Mouse (Mus musculus) left cerebral cortex, adult 2 months (tissue): Measurements from ENCODE around the gene G430095P16Rik. TPM values are rescaled to one million over a fixed set of nuclear protein-coding genes. Genes with fewer than 3 reads are reported as not detected.

Experiments used
- DNase-seq, 2 experiments: peaks; one replicate each; pipeline ENCODE4 v3.0.0; 2021 to 2022; ENCODE audit warnings: low spot score in 2 of 2, mixed read lengths in 1 of 2; ENCODE audit errors: extremely low spot score in 1 of 2
- H3K27ac ChIP-seq: fragments of 200-600 bp; 2 replicates; pipeline ENCODE4 v1.8.1; 2022
- H3K4me3 ChIP-seq: fragments of 200-600 bp; 2 replicates; pipeline ENCODE4 v1.8.1; 2022
- CTCF ChIP-seq: fragments of 200-600 bp; IDR thresholded peaks from 2 replicates; pipeline ENCODE4 v1.8.1; 2022; ENCODE audit warnings: antibody characterized with exemption, mild to moderate bottlenecking, moderate library complexity
- intact Hi-C: fragments of 180-260 bp; cut with DNase I; formaldehyde crosslinking; loops from one replicate; pipeline ENCODE4 v1.15.1; 2025
- total RNA-seq, 2 experiments: library from RNA; stranded (reverse); gene quantifications; 2 replicates each; pipeline ENCODE4 v1.2.3; 2021

The G430095P16Rik gene
- total RNA-seq, 2 experiments from 2014 or later = not detected

DNA sequence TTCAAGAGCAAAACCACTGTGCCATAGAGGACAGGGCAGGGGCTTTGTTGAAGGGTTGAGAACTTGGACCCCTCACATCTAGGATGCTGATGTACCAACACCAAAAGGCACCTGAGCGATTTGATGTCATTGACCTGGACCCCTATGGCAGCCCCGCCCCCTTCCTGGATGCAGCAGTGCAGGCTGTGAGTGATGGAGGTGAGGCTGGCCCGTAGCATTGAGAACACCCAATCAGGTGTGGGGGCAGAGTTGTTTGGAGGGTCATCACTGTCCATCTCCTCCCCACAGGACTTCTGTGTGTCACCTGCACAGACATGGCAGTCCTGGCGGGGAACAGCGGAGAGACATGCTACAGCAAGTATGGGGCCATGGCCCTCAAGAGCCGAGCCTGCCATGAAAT is 27.7 kb upstream of the G430095P16Rik start:
- intact Hi-C loops = no loop called here

DNA sequence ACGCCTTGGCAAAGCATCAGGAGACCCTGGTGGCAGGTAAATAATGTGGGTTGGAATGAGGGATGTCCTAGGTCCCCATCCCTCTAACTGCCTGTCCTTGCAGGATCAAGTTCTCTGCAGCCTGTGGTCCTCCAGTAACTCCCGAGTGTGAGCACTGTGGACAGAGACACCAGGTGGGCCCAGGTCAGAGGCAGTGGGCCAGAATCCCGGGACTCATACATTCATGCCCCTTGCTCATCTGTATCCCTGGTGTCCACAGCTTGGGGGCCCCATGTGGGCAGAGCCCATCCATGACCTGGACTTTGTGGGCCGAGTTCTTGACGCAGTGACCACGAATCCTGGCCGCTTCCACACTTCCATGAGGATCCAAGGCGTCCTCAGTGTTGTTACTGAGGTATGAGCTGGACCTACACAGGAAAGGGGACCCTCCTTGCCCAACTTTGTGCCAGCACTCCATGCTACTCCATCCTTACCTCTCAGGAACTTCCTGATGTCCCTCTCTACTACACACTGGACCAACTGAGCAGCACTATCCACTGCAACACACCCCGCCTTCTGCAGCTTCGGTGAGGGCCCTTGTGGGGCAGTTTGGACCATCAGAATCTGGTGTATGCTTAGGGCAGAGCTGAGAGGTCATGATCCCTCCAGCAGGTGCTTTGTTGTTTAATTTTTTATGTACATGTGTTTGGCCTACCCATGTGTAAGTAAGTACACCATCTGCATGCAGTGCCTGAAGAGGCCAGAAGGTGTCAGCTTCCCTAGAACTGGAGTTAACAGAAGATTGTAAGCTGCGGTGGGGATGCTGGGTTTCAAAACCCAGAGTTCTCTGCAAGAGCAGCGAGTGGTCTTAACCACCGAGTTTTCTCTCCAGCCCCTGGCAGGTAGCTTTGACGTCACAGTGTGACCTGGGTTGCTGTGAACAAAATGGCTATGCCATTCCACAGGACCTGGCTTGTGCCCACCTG is 25.4 kb upstream of the G430095P16Rik start:
- Histone ChIP-seq H3K4me3 (no peak overlapping the region), H3K27ac (no peak overlapping the region)
- DNase-seq = no peak
- TF ChIP-seq CTCF = peak; percentile 66
- intact Hi-C loops = loop anchor here (2.0 kb wide), 1 partner anchor 115 kb away; no protein-coding TSS in a partner anchor

More for the DNA sequence above, 27.7 kb upstream of the G430095P16Rik start:
- Histone ChIP-seq H3K27ac (no peak overlapping the region), H3K4me3 (no peak overlapping the region)
- TF ChIP-seq CTCF = no peak
- DNase-seq = no peak

DNA sequence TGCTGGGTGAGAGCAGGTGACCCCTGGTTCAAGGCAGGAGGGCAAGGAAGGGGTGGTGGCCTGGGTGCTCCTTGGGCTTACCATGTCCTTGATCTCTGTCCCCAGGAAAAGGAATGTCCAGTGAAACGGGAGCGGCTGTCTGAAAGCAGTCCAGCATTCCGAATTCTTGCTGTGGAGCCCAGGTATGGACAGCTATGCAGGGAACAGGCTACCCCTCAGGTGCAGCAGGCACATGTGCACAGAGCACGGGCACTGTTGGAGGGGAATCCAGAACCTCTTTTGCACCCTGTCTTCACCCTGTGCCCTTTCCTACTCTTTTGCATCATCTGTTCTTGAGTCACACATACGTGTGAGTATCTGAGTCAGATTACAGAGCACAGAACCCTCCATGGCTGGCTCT is 24.5 kb upstream of the G430095P16Rik start:
- no peak for TF ChIP-seq CTCF
- H3K27ac ChIP-seq = no peak overlapping the region
- no peak overlapping the region for H3K4me3 ChIP-seq
- DNase-seq = no peak
- intact Hi-C loops = loop anchor here (2.0 kb wide), 1 partner anchor 115 kb away; no protein-coding TSS in a partner anchor

DNA sequence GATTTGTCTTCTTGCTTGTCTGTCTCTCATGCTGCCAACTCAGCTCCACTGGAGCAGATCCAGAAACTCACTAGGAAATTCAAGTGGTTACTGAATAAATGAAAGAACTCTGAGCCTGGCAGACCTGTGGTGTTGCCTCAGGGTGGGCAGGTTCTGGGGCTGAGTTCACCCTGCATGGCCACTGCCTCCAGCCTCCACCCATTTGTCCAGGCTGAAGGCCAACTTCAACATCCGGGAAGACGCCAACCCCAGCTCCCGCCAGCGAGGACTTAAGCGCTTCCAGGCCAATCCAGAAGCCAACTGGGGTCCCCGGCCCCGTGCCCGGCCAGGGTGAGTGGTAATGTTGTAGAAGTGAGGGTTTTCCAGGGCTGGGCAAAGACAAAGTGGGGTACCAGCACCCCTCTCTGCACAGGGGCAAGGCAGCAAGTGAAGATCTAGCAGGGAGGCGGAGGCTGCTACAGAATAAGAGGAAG is 23.8 kb upstream of the G430095P16Rik start:
- TF ChIP-seq CTCF = no peak
- no peak overlapping the region for H3K4me3 ChIP-seq
- intact Hi-C loops = loop anchor here (2.0 kb wide), 1 partner anchor 114 kb away; no protein-coding TSS in a partner anchor
- DNase-seq = no peak
- peak overlapping the region; percentile 75; the same call in 1 of the 2 replicates for H3K27ac ChIP-seq

DNA sequence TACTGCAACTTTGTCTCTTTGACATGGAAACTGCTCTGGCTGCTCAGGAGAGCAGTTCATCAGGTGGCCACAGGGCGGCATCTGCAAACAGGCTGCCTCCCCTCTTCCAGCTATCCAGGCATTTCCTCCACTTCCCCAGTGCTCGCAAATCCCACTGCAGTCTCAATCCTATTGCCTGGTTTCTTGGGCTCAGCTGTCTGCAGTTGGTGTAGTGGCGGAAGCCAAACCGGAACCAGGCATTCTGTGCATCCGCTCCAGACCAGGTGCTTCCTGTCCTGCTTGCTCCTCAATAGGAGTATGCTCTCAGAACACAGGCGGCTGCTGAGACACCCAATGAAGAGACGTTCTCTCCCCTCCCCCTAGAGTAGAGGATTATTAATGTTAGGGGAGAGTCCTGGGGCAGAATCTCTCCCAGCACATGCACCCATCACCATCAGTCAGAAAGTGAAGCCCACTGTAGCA is 22.9 kb upstream of the G430095P16Rik start:
- Histone ChIP-seq H3K27ac (peak overlapping the region; percentile 75; the same call in 1 of the 2 replicates), H3K4me3 (no peak overlapping the region)
- peak in 1 of 2 experiments; percentile 49 for DNase-seq
- peak; percentile 78 for TF ChIP-seq CTCF
- intact Hi-C loops = loop anchor here (2.0 kb wide), 1 partner anchor 113 kb away; no protein-coding TSS in a partner anchor

DNA sequence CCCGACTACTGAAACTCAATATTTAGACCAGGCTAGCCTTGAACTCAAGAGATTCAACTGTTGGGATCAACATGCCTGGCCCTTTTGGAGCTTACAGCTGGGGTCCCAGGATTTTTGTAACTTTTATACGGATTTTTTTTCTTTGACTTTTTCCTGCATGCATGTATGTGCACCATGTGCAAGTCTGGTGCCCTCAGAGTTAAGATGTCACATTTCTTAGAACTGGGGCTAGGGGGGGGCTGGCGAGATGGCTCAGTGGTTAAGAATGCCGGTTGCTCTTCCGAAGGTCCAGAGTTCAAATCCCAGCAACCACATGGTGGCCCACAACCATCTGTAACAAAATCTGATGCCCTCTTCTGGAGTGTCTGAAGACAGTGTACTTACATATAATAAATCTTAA is 22.3 kb upstream of the G430095P16Rik start:
- no peak for TF ChIP-seq CTCF
- H3K4me3 ChIP-seq = no peak overlapping the region
- H3K27ac ChIP-seq = peak overlapping the region; percentile 1; the same call in 1 of the 2 replicates
- no peak for DNase-seq
- intact Hi-C loops = no loop called here

DNA sequence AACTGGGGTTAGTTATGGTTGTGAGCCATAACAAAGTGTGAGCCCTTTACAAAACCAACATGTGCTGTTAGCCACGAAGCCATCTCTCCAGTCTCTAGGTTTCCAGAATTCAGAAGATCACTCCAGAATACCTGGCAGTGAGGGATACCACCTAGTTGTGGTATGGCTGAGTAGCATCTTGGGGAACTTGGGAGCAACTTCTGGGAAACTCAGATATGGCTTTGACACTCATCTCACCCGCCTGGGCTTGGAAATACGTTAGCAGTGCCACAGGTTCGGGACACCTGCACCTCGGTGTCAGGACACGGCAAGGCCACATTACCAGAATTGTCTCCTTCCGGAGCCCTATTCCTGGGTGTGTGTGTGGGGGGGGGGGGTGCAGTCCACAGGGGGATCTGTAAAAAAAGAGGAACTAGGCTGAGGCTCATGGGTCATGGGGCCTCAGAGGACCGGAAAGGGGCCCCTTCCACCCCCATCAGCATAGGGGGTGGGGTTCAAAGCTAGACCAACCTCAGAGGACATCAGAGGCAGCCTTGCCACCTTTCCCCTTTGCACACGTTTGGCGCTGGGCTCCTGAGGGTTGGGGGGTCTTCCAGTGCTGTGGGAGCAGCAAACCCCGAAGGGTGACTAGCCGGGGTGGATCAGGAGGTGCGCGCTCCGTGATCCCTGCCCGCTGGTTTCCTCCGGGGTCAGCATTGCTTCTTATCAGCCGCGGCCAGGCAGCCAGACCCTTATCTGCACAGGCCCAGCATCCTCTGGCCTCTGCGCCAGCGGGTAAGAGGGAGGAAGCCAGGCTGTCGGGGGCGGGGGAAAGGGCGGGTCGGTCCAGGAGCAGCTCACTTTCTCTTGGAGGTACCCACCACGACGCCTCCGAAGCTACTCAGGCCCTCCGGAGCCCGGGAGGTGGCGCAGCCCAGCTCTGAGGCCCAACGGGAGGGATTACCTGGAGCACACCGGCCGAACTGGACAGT is 21.6 kb upstream of the G430095P16Rik start, which contains the start of gene Lyl1:
Gene Lyl1, plus strand, starts transcription at position 517 of the 971 bp plus-strand sequence.
- DNase-seq = no peak
- peak; percentile 17 for TF ChIP-seq CTCF
- Histone ChIP-seq H3K27ac (peak within 1 kb of the TSS; percentile 82), H3K4me3 (peak within 1 kb of the TSS; percentile 31)
- intact Hi-C loops = no loop called here

DNA sequence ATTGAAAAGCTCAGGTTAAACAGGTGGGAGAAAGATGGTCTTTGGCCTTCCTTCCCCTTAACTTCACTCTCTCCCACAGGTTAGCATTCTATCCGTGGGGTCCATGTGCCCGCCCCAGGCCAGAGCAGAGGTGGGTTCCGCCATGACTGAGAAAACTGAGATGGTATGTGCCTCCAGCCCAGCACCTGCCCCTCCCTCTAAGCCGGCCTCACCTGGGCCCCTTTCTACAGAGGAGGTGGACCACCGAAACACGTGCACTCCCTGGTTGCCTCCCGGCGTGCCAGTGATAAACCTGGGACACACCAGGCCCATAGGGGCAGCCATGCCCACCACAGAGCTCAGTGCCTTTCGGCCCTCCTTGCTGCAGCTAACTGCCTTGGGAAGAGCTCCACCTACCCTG is 20.2 kb upstream of the G430095P16Rik start:
- DNase-seq = no peak
- TF ChIP-seq CTCF = no peak
- H3K4me3 ChIP-seq = no peak overlapping the region
- H3K27ac ChIP-seq = peak overlapping the region; percentile 82
- intact Hi-C loops = no loop called here

DNA sequence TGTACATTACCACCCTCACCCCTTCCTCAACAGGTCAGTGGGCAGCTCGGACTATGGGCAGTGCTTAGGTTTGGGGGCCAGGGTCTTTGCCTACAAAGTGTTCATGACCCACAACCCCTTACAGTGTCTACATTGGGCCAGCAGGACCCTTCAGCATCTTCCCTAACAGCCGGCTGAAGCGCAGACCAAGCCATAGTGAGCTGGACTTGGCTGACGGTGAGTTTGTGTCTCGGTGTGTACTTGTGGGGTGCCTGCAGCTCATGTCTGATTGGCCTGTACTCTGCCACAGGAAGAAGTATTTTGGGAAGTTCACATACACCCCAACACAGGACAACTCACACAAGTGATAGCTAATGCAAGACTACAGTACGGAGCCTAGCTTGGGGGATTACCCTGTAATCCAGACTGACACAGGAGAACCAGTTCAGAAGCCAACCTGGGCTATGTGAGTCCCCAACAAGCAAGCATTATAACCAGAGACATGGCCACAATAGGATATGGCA is 19.8 kb upstream of the G430095P16Rik start:
- peak overlapping the region; percentile 82 for H3K27ac ChIP-seq

DNA sequence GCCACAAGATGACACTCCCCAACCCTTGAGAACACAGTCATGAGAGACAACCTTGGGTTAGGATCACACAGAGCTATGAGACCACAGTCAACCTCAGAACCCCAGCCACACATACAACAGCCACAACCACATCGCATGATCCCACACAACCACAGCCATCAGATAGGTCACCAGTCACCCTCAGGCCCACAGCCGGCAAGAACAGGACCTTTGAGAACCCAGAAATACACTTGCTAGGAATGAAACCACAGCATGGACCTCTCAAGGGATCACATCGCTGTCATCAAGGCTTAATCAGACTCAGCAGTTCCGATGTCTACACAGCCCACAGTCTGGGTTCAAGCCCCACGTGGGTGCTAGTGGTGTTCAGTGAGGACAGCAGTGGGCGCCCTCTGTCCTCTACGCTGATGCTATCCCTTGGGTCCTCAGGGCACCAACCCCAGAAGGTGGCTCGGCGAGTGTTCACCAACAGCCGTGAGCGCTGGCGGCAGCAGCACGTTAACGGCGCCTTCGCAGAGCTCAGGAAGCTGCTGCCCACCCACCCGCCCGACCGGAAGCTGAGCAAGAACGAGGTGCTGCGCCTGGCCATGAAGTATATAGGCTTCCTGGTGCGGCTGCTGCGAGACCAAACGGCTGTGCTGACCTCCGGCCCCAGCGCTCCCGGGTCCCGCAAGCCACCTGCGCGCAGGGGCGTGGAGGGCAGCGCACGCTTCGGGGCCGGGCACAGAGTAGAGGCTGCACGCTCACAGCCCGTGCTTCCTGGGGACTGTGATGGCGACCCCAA is 19.1 kb upstream of the G430095P16Rik start:
- DNase-seq = no peak
- intact Hi-C loops = no loop called here
- no peak for TF ChIP-seq CTCF
- peak overlapping the region; percentile 17; the same call in 1 of the 2 replicates for H3K4me3 ChIP-seq
- H3K27ac ChIP-seq = peak overlapping the region; percentile 81

More for the DNA sequence above, 19.8 kb upstream of the G430095P16Rik start:
- DNase-seq = no peak
- no peak overlapping the region for H3K4me3 ChIP-seq
- TF ChIP-seq CTCF = no peak
- intact Hi-C loops = no loop called here
